Mouse (Mus musculus): ENCODE results near the gene BC005624.
A peak's percentile ranks its signal among the peaks of the same experiment; 100 is the strongest.

BC005624 gene

DNA sequence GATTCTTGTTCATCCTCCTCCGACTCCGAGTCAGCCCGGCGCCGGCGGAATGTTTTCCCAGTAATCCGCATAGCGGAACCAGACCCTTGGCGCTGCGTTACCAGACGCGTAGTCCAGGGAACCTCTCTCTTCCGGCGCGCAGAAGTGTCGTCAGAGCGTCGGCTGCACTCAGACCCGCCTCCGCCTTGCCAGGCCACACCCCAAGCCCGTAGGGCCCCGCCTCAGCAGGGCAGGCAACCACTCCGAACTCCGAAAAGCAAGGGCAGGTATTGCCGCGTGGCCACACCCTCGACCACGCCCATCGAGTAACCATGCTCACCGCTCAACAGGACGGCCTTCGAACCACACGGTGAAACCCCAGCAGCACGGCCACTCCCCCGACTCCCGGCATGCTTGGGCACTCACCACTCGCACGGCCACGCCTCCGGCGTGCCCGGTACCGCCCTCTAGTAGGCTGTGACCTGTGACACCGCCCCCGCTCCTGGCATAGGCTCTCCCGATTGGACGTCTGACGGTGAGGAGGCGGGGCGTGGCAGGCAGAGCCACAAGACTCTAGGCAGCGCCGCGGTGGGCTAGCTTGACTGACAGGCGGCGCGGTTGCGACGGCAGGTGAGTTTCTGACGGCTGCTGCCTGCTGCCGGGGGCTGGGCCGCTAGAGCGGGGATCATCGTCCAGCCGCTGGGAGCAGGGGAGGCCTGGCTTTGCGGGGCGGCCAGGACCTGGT is at the start of gene BC005624, which contains the start of gene Usp20:
Gene BC005624 (minus strand): TSS at position 412 of the 724 bp plus-strand sequence.
Gene Usp20 (plus strand): TSS at position 490 of the 724 bp plus-strand sequence.
- peak; percentile 100 for DNase-seq (ENCODE audit: low read depth, low spot score)

DNA sequence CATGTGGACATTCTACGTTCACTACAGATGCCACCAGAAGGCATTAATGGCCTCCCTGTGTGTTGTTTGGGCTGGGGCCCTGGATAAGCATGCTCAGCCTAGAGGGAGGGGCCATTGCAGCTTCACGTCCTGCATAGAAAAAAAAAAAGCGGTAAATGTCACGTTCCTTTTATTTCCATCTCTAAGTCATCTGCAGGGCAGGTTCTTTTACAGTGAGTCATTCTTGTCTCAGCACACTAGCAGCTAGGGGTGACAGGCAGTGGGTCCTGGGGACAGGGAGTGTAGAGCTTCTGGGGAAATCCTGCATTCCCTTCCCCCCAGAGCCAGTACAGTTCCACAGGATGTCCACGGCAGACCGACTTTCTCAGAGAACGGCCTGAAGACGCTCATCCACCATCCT is 44.6 kb upstream of the BC005624 start:
- DNase-seq (ENCODE audit: low read depth, low spot score) = no peak

DNA sequence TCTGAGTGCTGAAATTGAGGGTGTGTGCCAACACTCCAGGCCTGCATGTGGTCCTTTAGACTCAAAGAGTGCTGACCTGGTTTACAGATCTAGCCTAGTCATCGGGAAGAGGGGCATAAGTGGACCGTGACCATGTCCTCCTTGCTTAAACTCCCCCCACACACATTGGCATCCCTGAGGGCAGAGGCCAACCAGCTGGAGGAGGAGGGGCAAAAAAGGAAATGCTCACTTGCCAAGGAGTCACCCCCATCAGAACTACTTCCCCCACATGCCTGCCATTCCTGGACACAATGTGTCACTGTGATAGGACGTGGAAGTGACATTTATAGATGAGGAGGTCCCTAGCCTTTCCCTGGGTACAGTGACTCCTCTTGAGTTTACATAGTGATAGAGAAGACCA is 43.5 kb upstream of the BC005624 start:
- no peak for DNase-seq (ENCODE audit: low read depth, low spot score)

DNA sequence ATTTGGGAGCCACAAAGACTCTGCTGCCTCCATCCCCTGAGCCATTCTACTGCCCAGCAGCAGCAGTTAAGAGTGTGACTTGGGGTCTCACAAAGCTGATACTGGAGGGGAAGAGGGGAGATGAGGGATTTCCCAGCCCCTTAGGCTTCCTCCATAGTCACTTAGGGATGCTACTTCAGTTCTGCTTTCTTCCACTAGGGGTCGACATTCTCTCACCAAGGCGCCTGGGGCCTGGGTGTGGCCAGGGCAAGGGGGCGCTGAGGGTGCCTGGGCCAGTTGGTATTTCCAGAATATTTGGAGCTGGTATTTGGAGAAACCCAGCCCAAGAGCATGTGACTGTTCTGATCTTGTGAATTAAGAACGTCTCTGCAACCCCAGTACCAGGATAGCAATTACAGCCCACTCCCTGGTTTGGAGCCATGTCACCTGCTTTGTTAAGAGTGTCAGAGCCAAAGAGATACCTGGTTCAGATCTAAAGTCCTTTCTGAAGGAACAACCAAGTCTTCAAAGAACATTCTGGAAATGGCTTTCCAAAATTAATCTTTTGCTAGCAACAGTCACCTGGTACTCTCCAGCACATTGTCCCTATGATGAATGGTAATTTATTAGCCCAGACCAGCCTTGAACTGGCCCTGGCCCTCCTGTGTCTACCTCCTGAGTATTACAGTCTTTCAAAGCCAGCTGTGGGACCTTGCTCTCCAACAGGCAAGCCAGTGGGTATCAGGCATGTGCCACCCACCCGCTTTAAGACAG is 42.8 kb upstream of the BC005624 start:
- peak; percentile 60 for DNase-seq (ENCODE audit: low read depth, low spot score)

DNA sequence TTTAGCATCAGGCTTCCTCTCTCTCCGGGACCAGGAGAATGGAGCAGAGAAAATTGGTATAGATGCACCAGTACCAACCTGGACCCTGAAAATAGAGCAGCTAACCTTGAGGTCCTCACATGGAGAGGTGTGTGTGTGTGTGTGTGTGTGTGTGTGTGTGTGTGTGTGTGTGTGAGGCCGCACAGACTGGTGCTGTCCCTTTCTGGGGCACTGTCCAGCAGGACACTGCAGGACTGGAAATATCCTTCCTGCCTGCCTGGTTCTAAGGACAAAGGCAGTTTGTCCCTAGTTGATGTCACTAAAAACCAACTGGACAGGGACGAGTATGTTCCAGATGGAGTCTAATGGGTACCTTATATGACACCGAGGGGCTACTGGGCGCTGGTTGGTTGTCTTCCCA is 41.9 kb upstream of the BC005624 start:
- DNase-seq (ENCODE audit: low read depth, low spot score) = no peak

DNA sequence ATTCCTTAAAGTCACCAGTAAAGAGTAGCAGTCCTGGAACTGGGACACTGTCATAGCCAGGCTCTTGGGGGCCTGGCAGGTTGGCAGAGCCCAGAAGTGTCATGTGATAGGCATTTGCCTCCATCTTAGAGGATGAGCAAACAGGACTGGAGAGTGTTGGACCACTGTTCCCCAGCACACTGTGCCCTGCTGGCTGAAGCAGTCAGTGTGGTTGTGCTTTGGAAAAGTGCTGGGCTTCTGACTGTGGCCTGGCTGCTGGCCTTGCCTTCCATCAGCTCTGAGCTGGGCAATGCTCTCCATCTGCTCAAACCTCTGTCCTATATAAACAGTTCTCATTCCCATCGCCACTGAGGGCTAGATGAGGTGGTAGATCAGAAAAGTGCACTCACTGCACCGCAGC is 38.2 kb upstream of the BC005624 start:
- no peak for DNase-seq (ENCODE audit: low read depth, low spot score)

DNA sequence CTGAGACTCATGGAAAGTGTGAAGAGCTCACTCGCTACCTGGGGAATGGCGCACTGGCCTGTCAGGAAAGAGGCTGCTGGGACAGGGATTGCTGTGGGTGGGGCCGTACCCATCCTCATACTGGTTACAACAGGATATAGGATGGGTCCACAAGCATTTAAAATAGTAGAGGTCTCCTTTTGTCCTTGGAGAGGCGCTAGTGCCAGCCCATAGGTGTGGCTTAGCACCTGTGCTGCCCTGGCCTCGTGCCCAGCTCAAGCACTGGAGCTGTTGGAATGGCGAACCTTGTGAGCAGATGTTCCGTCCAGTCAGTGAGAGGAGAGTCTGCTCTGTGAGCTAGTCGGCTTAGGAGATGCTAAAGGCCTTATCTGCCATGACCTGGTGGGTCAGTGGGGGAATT is 37.0 kb upstream of the BC005624 start:
- no peak for DNase-seq (ENCODE audit: low read depth, low spot score)

DNA sequence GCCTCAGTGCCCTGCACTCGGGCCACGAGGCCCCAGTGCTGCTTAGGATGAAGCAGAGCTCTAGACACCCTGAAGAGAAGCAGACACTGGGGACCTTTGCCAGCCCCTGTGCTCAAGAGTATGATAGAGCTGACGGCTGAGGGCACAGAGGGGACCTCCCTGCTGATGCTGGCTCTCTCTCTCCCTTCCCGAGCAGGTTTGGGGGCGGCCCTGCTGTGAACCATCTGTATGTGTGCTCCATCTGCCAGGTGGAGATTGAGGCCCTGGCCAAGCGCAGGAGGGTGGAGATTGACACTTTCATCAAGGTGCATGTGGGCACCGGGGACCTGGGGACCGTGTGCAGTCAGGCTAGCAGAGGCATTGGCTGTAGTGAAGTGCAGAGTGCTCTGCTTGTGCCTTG is 36.5 kb upstream of the BC005624 start:
- DNase-seq (ENCODE audit: low read depth, low spot score) = no peak

DNA sequence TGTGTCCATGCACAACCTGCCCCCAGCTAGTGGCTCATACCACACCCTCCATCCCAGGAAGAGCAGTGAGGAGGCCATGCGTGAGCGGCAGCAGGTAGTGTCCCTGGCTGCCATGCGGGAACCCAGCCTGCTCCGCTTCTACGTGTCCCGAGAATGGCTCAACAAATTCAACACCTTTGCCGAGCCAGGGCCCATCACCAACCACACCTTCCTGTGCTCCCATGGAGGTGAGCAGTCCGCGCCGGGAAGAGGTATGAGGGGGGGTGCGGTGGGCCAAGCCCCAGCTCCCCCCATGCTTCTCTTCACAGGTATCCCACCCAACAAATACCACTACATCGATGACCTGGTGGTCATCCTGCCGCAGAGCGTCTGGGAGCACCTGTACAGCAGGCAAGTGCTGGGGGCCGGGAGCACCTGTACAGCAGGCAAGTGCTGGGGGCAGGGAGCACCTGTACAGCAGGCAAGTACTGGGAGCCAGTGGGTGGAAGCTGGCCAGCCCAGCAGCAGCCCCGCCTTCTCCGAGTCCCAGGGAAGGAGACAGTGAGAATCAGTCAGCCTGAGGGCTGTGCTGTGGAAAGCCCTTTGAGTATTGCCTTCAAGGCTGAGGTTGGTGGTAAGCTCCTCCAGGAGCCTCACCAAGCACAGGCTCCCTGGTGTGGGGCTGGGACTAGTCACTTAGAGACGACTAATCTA is 35.8 kb upstream of the BC005624 start:
- DNase-seq (ENCODE audit: low read depth, low spot score) = no peak

DNA sequence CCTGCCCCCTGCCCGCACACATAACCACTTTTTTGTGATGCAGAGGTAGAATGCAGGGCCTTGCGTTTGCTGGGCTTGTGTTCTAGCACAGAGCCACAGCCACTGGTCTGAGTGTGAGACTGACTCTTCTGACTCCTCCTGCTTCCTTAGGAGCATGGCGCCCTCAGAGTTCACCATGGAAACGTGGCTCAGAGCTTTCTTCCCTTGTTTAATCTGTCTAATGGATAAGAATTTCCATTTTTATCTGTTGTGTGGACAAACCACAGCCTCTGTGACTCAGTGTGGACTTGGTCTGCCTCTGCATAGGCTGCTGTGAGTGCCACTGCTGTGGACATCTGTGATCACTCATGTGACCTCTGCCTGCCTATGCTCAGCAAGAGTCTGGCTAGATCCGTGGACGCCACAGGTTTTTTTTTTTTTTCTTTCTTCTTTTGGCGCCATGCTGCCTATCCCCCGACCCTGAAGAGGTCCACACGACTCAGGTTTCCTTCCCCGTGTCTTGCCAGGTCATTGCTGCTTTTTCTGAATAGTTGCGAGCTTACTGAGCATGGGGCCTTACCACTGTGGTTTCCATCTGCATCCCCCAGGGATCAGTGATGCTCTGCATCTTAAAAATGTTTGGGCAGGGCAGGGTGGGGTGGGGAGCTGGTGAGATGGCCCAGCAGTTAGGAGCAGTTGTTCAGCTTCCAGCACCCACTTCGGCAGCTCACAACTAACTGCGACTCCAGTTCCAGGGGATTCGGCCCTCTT is 31.5 kb upstream of the BC005624 start:
- no peak for DNase-seq (ENCODE audit: low read depth, low spot score)

DNA sequence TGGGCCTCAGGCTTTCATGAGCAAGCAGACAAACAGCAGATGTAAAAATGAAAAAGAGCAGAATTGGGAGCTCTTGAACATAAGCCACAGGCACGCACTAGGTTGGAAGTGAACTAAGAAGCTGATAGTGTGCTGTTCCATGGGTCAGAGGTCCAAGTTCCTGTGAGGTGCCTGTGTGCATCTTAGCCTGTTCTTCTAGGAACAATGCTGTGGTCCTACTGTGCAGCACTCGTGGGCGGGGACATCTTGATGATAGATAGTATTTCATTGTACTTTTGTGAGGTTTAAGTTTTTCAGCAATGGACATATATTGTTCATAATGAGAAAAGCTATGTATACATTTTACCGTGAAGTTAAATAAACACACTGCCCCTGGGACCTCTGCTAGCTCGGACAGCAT is 25.2 kb upstream of the BC005624 start:
- no peak for DNase-seq (ENCODE audit: low read depth, low spot score)

DNA sequence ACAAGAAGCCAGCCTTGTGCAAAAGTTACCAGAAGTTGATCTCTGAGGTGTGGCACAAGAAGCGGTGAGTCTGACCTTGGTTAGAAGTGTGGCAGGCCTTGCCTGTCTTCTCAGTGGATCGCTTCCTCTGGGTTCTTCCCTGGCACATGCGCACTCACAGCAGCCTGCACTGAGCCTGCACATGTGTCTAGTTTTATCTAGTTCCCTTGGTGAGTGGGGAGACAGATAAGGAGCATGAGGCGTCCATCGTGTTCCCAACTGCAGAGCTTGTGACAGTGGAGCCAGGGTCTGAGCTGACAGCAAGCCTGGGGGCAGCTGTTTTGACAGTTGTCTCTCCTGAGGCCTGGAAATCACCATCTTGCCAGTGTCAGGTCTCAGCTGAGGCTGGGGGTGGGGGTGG is 24.4 kb upstream of the BC005624 start:
- no peak for DNase-seq (ENCODE audit: low read depth, low spot score)

DNA sequence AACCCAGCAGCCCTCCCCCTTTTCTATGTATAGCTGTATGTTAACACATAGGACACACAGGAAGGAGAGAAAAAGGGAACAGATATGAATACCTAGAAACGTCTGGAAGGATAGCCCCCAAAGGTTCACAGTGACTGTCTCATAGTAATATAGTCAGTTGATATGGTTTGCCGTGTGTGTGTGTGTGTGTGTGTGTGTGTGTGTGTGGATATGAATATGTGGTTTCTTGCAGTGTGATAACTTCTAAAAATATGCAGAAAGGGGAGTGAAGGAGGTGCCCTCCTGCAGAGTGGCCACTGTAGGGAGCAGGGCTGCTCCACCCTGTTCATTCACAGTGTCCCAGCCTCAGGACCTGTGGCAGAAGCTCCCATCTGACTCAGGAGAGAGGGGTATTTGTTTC is 23.5 kb upstream of the BC005624 start:
- no peak for DNase-seq (ENCODE audit: low read depth, low spot score)

DNA sequence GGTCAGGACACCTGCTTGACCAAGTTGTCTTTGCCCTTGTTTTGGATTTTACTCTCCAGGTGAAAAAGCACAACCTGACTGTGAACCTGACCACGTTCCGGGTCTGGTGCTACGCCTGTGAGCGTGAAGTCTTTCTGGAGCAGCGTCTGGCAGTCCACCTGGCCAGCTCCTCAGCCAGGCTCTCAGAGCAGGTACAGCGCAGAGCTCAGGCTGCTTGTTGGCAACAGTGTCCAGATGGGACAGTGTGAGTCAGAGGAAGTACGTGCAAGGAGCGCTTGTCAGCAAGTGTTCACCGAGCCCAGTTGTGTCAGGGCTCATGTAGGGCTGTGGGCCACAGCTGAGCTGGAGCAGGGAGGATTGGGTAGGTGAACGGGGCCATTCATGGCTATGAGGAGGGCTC is 20.9 kb upstream of the BC005624 start:
- no peak for DNase-seq (ENCODE audit: low read depth, low spot score)

DNA sequence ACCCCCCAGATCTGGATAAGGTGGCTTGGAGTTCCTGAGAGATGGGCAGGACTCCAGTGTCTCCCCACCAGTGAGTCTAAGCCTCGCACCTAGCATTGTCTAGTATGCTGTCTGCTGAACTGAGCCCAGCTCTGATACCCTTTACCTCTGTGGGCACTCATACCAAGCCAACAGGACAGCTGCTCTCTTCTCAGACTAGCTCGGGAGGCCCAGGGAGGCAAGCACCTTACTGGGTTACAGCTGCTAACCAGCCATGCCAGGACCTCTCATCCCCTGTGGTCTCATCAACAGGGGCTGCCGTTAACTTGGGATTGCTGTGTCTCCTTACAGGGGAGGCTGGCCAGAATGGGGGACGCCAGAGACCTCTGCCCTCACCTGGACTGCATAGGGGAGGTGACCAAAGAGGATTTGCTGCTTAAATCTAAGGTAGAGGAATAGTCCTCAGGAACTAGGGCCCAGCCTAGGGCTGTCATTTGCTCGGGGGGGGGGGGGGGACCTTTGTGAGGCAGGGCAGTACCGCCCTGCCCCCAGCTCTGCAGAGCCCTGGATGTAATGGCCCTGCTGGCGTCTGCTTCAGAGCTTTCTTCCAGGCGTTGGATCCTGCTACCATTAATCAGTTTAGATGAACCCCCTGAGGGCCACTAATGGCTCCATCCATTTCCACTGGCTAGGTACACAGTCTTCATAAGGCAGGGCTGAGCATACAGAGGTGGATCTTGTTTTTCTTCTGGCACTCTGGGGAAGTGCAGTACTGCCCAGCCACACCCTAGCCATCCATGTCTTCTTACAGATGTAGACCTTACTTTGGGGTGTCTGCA is 16.7 kb upstream of the BC005624 start:
- DNase-seq (ENCODE audit: low read depth, low spot score) = no peak

DNA sequence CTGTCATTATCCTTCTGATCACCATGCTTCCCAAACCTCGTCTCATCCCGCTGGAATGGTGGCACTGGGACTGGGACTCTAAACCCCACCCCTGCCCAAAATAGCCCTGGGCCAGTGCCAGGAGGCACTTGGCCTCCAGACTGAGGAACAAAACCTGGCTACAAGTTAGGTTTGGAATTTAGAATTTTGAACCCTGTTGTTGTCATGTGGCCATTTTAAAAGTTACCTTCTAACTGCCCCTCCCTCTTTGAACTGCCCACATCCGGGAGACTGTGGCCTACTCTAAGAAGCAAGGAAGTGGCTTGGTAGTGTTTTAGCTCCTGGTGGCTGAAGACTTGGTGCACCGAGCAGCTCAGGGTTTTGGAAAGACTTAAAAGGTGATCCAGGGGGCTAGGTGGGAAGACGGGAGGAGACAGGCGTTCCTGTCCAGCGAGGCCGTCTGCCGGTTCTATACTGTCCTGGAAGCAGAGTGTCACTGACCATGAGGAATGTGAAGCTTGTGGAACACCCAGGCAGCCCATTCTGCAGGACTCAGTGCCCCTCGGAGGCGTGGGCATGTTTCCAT is 13.5 kb upstream of the BC005624 start:
- DNase-seq (ENCODE audit: low read depth, low spot score) = no peak

DNA sequence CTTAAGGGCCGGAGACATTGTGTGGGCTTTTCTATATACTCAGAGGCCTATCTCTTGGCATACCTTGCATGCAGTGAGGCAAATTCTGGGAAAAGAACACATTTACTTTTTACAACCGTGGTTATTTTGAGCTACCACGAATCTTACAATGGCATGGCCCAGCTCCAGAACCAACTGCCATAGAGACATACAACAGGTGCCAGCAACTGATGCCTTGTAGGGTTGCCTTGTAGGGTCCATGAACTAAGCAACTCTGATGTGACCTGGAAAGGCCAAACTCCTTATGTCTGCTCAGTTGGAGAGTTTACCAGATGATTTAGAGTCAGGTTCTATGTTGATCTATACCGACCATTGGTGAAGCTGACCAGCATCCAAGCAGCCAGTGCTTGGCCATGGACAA is 12.9 kb upstream of the BC005624 start:
- DNase-seq (ENCODE audit: low read depth, low spot score) = no peak

DNA sequence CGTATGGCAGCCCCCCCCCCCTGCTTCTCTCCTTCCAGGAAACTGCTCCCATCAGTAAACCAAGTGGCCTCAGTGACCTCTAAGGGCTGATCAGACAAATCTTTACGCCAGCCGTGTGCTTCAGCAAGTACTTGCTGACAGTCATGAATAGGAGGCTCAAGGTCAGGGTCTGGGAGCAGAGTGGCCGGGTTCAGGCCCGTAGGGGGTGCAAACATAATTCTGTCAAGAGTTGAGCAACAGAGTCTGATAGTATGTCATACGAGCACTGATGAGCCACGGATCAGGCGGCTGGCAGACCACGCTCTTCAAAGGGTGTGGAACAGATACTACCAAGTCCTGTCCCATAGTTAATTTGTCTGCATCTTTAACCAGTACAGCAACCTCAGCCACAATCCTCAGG is 8.2 kb upstream of the BC005624 start:
- no peak for DNase-seq (ENCODE audit: low read depth, low spot score)

DNA sequence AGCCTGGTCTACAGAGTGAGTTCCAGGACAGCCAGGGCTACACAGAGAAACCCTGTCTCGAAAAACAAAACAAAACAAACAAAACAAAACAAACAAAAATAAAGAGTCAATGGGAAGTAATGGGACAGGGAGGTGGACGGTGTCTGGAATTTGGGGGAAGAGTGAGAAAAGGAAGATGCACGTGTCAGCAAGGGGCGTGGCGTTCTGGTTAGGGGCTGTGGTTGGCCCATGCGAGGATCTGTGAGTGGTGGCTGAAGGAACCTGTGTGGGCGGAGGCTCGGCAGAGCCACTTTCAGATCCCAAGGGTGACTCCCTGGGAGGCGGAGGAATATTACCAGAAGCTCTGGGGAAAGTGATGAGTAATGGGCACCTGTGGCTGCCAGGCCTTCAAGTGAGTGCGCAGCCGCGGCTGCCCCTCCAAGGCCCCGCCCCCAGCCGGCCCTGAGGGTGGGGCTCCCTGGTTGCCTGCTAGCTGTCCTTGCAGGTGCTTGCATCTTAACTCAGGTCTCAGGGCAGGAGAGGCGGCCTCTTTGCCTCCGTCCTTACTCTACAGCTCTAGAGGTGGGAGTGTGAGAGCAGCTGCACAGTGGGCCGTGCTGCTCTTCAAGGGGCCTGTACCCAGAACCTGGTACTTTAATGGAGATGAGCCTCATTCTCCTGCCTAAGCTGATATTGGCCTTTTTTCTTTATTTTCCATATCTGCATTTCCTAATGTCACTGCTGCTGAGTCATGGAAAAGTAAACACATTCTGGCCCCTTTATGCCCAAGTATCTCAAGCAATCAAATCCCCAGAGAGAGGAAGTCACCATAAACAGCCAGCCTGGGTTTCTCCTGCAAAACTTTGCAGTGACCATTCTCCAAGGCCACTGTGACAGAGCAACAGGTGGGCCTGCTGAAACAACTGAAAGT is 3.4 kb upstream of the BC005624 start:
- DNase-seq (ENCODE audit: low read depth, low spot score) = no peak

DNA sequence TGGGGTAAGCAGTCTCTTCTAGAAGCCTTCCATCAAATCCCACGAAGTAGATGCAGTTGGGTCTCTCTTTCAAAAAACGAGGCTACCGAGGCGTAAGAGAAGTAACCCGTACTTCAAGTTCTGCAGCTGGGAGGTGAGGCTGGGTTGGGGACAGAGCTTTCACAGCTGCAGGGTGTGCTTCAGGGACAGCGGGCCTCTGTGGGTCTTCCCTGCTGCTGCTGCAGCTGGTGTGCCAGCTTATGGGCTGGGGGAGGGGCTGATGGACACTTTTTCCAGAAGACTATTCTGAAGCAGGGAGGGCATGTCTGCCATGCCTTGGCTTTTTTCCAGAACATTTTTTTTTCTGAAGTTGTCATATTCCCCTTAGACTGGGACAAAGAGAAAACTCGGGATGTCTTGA is 1.0 kb upstream of the BC005624 start:
- DNase-seq (ENCODE audit: low read depth, low spot score) = no peak

Measured in forelimb bud, embryonic 11.5 days (tissue).